Mouse (Mus musculus): ENCODE measurements around the gene Rgl2. TPM values are rescaled to one million over a fixed set of nuclear protein-coding genes. Genes with fewer than 3 reads are reported as not detected.
"Not testable (repeated sequence)": the region's sequence is repeated elsewhere in the genome, so short reads cannot be mapped to it uniquely, and the experiment has no call there.

Gene Rgl2
- total RNA-seq, 1 experiment from 2014 or later, result 53.2 TPM

DNA sequence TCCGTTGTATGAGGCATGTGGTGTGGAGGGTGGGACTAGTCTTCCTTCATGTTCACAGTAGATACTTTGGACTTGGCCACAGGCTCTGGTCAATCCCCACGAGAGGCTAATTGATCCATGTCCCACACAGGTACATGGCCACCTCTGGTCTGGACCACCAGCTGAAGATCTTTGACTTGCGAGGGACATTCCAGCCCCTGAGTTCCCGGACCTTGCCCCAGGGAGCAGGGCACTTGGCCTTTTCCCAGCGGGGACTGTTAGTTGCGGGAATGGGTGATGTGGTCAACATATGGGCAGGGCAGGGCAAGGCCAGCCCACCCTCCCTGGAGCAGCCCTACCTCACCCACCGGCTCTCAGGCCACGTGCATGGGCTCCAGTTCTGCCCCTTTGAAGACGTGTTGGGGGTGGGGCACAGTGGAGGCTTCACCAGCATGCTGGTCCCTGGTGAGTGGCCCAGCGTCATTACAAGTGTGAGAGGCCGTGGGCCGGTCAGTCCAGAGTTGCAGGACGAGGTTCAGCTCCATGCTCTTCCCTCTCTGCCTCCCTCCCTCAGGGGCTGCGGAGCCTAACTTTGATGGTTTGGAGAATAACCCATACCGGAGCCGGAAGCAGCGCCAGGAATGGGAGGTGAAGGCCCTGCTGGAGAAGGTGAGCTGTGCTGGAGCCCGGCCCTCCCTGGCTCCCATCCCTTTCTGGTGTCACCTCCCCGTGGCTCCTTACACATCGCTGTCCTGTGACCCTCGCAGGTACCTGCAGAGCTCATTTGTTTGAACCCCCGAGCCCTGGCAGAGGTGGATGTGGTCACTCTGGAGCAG, 19.0 kb downstream of the Rgl2 start:
- DNase-seq, result no peak

DNA sequence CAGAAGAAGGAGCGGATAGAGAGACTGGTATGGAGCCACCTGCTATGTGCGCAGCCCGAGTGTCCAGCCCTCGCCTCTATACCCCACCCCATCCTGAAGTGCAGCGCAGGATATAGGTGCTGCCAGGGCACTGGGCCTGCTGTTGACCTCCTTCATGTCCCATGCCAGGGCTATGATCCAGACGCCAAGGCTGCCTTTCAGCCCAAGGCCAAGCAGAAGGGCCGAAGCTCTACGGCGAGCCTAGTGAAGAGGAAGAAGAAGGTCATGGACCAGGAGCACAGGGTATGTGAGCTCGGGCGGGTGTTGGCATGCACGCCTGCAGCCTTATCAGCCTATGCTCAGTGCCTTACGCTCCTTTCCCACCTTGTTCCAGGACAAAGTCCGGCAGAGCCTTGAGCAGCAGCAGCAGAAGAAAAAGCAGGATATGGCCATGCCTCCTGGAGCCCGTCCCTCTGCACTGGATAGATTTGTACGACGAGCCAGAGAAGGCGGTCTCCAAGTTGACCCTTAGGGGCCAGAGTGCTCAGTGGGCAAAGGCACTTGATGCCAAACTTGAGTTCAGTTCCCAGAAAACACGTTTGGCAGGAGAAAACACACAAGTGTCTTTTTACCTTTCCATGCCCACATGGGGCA, 19.7 kb downstream of the Rgl2 start:
- peak; percentile 61 for DNase-seq

DNA sequence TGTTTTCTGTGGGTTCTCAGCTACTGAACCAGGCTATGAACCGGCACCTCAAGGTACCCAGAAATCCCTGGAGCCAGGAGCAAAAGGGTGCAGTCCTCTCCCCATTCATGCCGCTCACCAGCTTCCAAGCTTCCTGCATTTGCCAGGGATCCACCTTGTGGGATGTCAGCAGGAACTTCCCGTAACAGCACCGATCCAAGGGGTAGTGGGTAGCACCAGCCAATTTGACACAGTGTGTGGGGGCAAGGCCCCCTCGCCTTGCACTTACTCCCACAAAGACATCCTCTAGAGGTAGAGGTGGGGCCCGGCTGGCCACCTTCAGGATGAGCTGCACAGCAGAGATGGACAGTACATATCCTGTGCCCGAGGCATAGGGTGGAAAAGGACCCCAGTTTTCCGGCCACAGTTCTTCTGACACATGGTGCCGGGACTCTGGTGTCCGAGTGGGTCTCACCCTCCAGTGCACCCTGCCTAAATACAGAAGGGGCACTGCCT, 20.8 kb downstream of the Rgl2 start:
- no peak for DNase-seq

DNA sequence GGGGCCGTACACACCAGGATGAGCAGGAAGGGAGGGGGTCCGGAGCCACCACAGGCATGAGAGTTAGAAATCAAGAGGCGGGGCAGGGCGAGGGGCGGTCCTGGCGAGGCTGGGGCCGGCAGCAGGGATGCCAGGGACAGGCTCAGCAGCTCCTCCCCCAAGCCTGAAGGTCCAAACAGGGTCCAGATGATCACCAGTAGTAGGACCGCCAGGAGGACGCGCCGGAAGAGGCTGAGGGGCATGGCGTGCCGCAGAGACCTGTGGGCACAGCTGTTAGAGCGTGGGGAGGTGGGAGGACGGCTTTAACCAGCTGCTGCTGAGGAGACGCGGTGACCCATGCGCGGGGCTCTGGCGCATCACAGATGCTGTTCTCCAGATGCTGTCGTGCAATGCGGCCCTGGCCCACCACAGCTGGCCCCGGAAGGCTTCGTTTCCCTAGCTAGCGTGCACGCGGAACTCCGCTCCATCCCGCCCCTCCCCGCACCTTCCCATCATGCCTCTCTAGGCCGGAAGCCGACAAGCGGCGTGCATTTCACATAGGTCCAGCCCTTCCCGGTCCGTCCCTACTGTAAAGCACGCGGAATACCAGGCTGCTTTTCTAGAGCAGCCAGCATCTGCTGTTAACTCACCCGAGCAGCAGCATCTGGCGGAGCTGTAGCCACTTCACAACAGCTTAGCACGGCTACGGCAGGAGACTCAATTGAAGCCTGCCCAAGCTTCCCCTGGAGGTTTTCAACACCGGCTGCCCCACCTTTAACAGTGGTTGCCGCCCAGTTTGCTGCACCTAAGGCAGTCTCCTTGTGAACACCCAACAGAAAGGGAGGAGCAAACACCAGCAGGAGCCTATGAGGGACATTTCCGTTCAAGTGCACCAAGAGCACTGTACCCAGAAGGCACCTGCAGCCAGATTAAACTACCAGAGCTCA, 21.9 kb downstream of the Rgl2 start, which contains the start of gene B3galt4:
Gene B3galt4, minus strand, starts transcription at position 468 of the 926 bp plus-strand sequence.
- peak; percentile 91 for DNase-seq

DNA sequence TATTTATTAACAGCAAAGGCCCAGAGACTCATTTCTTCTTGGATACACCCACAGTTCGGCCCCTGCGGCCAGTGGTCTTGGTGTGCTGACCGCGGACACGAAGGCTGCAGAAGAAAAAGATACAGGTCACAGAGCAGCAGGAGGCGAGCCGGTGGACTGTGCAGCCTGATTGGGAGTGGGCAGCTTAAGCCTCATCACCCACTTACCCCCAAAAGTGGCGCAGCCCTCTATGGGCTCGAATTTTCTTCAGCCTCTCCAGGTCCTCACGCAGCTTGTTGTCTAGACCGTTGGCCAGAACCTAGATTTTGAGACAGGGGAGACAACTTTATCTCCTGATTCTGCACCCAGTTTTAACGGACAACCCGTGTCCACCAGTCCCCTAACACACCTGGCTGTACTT, 22.7 kb downstream of the Rgl2 start:
- DNase-seq, result not testable (repeated sequence)

DNA sequence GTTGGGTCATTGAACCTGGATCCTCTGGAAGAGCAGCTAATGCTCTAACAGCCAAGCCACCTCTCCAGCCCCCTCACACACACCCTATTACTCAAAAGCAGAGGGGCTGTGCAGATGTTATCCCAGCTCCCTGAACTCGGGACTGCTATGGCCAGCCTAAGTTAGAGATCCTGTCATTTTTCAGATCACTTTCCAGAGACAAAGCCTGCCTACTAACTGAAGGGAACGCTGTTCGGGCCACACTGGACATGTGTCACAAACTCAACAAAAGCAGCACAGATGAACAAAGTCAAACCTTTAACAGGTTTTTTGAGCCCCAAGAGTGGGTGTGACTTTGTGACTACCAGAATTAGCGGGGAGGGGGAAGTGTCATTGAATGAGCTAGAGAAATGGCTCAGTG, 23.5 kb downstream of the Rgl2 start:
- no peak for DNase-seq

DNA sequence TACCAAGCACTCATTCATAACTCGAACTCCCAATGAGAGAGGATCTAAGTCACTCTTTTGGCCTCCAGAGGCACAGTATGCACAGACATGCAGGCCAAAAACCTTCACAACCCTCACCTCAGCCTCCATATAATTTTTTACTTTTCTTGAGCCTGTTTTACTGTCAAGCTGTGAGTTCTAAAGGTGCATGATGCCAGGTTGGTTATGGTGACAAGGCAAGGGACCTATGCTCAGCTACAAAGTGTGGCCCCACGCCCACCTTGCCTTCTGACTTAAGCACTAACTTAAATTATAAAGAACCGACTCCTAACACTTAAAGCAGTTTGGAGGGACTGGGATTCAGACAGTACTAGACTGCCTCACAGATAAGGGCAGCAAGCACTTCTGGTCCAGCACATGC, 24.0 kb downstream of the Rgl2 start:
- DNase-seq, result no peak

DNA sequence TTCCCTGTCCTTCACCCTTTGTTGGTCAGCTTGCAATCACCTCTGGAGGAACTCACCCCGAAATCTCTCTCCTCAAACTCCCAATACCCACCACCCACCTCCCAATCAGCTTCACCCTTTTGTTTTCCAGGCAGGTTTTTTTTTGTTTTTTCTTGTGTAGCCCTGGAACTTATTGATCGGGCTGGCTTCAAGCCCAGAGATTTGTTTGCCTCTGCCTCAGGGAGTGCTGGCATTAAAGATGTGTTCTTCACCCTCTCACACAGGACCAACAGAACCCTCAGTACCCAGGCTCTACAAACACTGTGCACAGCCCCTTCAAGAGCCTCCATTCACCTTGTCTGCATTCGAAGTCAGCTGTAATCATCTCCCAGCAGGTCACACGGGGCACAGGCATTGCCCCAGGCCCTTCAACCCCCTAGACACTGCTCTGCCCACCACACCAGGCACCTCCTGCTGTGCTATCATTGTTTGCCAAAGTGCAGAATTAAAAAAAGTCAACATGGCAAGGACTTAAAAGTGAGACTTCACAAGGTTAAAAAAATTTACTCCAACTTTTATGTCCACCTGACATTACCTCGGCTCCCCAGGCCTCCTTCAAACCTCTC, 24.7 kb downstream of the Rgl2 start:
- DNase-seq, result no peak

DNA sequence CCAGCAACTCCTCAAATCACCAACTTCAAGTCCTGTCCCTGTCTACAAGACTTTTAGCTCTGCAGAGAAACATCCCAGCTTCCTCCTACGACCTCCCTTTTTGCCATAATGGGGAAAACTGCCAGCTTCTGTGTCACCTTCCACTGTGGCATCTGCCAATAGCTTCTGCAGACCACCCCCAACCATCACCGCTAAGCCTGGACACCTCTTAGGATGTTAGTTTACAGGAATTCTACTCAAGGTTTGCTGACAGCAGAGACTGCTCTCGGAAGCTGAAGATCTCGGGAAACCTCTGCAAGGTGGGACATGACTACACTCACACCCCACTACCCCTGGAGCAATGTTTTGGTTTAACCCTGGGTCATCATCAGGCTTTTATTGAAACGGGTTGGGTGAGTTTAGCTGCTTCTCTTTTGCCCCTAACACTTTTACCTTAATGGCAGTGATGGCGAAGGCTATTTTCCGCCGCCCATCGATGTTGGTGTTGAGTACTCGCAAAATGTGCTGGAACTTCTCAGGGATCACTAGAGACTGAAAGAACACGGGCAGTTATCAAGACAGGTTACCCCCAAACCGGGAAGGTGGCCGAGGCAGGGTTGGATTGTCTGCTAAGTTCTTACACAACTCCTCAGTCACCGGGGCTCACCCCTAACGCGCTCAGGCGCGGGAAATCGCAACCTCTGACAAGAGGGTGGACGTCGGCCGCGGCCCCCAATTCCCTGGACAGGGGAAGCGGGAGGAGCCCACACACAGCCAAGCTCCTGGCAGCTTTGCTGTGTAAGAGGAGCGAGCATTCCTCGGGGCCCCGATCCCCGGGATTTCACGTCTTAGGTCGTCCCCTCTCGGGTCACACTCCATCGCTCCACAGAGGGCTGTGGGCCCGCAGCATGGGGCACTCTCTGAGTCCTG, 25.6 kb downstream of the Rgl2 start:
- peak; percentile 64 for DNase-seq

DNA sequence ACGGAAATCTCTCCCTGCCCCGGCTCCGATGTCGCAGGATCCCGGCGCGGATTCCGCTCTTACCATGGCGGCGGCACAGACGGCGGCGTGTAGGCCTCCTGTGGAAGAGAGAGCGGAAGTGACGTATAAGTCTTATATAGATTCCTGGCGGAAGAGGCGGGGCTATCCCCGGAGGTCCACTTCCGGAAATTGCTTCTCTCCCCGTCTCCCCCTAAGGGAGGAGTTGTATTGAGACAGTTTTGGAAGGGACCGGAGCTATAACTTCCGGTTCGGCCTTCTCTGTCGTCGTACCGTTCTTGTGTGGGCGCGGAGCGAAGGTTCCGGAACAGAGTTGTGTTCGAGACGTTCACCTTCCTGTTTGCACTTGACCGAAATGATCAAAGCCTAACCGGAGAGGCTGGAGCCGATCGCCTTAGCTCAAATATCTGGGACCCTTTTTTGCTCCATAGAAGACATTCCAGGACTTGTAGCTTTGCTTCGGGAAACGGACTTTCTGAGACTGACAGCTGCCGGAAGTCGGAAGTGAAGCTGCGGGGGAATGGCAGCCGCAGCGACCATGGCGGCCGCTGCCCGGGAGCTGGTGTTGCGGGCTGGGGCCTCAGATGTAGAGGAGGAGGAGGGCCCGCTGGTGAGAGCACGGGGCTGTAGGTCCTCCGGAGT, 26.3 kb downstream of the Rgl2 start, which contains the start of the genes Vps52 and Rps18:
Gene Vps52, plus strand, starts transcription at position 258 of the 660 bp plus-strand sequence.
Gene Rps18, minus strand, starts transcription at position 447 of the 660 bp plus-strand sequence.
- peak; percentile 95 for DNase-seq

DNA sequence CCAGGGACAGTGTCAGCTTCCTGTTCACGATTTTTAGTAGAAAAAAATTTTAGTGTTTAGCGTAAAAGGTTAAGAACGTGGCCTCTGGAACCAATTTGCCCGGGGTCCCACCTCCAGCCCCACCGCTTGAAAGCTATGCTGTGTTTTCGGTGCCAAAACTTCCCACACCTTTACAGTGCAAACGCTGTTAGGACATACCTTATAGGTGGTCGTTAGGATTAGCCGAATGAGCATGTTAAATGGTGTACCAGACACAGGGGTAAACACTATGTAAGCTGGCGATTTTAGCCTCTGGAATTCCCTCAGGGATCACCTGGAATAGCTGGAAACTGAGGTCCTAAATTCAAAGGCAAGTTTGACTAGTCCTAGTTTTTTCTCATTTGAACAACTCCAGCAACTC, 27.0 kb downstream of the Rgl2 start:
- no peak for DNase-seq

DNA sequence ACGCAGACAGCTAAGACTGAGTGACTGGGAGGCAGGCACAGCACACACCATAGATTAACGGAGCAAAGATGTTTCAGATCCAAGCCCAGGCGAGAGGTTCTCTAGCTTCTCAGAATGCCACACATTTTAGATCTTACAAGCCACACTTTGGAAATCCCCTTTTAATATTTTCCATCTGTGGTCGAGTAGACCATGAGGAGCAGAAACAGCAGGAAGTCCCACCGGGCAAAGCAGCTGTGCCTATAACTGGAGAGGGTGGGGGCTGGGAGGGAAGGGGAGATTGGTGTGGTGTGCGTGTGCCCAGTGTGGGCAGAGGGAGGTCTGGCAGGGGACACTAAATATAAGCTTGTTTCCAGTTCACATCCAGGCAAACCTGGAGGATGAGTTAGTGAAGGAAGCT, 28.1 kb downstream of the Rgl2 start:
- no peak for DNase-seq

DNA sequence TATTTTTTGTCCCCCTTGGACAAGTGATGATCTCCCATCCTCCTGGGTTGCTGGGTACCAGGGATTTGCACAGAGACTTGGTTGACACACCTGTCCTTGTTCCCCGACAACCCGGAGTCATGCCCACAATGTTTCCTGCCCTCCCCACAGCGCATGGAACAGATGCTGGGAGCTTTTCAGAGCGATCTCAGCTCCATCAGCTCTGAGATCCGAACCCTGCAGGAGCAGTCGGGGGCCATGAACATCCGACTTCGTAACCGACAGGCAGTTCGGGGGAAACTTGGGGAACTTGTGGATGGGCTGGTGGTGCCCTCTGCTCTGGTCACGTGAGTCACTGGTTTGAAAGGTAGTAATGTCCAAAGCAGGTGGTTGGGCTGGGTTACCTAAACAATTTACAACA, 29.1 kb downstream of the Rgl2 start:
- DNase-seq, result no peak

DNA sequence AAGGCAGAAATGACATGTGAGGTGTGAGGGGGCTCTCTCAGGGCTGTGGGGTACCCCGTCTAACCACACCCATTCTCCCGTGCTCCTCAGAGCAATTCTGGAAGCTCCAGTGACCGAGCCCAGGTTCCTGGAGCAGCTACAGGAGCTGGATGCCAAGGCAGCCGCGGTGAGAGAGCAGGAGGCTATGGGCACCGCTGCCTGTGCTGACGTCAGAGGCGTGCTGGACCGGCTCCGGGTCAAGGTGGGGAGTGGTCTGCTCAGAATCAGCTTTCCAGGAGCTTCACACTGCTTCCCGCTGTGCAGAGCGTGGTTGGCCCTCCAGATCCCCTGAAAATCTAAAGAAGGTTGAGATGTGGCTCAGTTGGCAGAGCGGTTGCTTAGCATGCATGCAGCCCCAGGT, 29.8 kb downstream of the Rgl2 start:
- no peak for DNase-seq

DNA sequence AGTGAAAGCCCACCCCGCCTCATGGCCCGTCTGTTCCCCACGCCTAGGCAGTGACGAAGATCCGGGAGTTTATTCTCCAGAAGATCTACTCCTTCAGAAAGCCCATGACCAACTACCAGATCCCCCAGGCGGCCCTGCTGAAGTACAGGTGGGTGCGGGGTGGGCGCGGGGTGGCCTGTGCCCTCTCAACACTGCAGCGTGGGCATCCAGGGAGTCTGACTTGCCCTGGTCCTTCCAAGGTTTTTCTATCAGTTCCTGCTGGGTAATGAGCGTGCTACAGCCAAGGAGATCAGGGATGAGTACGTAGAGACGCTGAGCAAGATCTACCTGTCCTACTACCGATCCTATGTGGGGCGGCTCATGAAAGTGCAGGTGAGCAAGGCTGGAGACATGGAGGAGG, 30.6 kb downstream of the Rgl2 start:
- DNase-seq, result no peak

DNA sequence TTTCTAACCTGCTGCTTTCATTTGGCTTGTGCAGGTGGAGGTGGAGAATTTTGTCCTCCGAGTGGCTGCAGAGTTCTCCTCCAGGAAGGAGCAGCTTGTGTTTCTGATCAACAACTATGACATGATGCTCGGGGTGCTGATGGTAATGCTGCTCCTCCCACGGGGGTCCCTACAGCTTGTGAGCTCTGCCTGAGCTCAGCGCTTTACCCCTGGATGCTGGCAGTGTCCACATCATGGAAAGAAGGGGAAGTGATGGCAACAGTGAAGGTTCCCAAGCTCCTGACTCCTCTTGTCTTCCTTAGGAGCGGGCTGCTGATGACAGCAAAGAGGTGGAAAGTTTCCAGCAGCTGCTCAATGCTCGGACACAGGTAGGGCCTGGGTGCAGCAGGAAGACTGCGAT, 33.5 kb downstream of the Rgl2 start:
- DNase-seq, result no peak

DNA sequence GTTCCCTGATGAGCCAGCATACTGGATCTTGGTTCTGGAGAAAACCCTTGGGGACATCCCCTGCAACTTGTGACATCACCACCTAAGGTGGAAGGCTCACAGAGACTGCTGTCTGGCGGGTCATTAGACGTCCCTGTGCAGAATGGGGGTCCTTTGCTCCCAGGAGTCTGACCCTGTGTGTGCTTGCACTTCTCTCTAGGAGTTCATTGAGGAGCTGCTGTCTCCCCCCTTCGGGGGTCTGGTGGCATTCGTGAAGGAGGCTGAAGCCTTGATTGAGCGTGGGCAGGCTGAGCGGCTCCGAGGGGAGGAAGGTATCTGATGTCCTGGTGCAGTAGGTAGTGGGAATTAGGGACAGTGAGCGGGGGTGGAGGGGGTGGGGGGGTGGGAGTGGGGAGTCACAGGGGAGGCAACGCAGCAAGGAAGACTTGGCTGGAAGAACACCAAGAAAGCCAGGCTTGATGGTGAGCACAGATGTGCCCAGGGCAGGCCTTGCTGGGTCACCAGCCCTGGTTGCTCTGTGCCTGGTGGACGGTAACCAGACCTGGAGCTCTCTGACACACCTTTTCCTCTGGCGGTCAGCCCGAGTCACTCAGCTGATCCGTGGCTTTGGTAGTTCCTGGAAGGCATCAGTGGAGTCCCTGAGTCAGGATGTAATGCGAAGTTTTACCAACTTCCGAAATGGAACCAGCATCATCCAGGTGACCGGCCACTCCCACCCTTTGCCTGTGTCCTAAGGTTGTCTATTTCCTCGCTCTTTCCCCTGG, 35.9 kb downstream of the Rgl2 start:
- no peak for DNase-seq

DNA sequence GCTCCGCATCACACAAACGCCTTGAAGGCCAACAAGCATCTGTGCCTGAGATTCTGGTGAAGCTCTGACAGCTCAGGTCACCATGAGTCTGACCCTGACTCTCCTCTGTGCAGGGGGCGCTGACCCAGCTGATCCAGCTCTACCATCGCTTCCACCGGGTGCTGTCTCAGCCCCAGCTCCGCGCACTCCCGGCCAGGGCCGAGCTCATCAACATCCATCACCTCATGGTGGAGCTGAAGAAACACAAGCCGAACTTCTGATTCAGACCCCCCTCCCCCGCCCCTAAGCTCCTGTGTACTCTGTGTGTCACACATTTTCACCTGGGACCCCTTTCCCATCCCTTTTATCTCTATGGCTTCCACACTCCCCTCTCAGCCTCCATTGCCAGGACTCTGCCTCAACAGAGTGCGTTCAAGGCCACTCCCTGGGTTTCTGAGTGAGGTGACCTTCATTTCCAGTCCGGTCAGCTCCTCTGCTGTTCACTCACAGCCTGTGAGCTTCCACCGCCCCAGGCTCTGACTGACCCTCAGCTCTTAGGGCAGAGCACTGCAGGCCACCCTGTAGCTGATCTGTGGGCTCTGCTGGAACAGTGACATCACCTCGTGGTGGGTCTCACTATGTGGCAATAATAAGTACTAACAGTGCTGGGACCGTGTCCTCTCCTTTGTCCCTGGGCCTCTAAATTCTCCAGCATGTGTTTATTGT, 36.7 kb downstream of the Rgl2 start:
- peak; percentile 61 for DNase-seq

DNA sequence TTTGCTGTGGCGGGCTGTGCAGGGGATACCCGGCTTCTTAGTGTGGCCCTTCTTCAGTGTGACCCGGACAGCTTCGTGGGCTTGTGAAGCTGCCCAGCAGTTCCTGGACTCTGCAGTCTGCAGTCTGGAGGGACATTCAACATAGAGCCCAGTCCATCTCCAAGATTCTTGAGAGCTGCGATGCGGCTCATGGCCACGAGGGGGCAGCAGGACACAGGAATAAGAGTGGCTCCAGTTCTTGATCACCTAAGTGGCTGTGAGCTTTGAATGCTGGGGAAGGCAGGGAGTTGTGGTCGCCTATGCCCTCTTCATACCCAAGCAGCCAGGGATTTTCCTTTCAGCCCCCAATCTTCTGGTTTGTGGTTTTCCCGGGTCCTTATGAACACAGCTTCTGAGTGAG, 39.1 kb downstream of the Rgl2 start:
- DNase-seq, result peak; percentile 83
